Mouse (Mus musculus) adrenal gland (tissue): Measurements from ENCODE around the gene Bbs9.

Source experiments
- intact Hi-C: fragments of 180-260 bp; cut with DNase I; formaldehyde crosslinking; loops from one replicate; pipeline ENCODE4 v1.15.1; 2025

Gene Bbs9

DNA sequence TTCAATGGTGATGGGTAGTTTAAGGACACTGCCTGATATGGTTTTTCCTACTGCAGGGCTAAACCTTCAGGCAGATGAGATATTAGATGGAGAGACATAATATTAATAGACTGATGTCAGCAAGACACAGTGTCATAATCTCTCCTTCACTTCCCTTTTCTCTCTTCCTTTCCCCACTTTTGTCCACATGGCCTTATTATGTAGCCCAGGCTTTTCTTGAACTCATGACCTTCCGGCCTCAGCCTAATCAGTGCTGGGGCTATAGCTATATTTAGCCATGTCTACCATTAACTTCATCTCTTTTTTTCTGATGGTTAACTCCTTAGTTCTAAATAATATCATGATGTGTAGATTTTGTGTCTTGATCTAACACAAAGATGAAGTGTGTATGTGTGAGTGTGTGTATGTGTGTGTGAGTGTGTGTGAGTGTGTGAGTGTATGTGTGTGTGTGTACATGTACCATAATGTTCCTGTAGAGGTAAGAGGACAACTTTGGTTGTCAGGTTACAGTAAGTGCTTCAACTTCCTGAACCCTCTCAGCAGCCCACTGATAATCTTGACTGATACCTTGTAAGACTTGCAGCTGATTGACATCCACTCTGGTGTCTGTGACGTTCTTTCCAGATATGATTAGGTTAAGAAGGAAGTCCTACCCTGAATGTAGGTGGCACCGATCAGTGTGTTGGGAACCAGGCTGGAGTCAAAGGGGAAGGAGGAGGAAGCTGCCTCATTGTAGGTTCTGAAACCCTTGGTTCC is 55.4 kb downstream of the Bbs9 start:
- intact Hi-C loops = no loop called here

DNA sequence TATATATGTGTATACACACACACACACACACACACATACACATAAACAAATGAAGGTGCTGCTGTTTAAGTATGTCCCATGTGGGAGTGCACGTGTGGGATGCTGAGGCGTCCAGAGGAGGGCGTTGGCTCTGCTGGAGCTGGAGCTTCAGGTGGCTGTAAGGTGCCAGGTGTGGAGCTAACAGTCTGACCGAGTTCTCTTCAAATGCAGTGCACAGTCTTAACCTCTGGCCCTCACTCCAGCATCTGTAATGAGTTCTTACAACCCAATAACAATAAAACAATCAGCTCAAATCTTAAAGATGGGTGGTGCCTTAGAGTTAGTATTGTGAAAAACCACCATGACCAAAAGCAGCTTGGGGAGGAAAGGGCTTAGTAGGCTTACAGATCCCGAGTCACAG is 56.6 kb downstream of the Bbs9 start:
- intact Hi-C loops = loop anchor here (2.0 kb wide), 1 partner anchor 67 kb away; no protein-coding TSS in a partner anchor

DNA sequence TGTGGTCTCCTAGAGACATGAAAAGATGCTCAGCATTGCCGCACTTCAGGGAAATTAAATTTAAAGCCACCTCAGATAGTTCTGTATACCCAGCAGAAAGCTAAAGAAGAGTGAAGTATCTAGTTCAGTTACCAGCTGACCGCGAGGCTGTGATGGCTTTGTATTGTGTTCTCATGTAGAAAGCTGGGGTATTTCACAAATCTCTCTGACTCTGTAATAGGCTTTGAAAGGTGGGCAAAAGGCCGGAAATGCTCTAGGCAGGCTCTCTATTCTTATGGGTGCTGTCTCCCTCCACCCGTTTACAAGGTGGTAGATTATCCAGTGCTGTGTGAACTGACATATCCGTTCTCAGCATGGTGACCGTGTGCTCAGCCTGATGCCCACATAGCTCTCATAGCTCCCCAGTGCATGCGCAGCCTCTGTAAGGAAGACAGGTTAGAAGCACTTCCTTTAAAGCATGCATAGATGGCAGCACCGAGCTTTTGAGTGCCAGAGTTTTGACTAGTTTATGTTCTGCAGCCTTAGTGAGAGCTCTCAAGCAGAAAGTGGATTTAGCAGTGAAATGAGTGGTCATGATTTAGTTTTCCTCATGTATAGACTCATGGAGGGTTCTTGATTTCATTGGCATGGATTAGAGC is 57.4 kb downstream of the Bbs9 start:
- intact Hi-C loops = loop anchor here (2.0 kb wide), 1 partner anchor 66 kb away; no protein-coding TSS in a partner anchor

DNA sequence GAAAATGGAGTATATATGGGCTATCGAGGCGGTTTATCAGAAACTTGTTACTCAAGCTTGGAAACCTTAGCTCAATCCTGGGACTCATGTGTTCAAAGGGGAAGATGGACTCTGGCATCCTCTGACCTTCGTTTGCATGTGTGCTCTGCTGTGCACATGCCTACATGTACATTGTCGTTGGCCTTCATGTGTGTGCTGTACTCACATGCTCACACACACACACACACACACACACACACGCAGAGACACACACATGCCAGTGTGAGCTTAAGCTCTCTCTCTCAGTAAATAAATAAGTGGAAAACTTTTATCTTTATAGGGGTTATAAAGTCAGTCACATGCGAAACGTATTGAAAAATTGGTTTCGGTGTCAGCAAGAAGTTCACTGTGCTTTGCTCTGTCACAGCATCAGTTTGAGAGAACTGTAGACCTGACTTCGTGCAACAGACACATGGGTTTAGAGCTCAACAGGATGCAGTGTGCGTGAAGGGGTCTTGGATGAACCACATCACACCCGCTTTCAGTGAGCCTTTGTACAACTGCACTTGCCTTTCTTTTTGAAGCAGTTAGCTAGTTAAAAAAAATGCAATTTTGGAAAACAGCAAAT is 62.4 kb downstream of the Bbs9 start:
- intact Hi-C loops = no loop called here

DNA sequence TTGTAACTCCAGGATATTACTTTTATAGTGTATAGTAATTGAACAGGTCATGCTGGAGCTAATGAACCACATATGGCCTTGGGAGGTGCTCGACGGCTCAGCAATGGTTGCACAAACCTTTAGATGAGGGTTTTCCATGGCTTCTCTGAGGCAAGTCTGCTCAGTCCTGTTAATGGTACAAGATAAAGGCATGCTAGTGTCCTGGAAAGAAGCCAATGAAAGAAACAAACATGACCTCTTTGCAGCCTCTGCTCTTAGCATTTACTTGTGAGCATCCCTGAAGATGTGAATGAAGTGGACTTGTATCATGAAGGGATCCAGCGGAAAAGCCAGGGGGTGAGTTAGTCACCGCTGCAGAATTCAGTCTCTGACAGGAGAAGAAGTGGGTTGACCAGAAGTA is 64.0 kb downstream of the Bbs9 start:
- intact Hi-C loops = no loop called here

DNA sequence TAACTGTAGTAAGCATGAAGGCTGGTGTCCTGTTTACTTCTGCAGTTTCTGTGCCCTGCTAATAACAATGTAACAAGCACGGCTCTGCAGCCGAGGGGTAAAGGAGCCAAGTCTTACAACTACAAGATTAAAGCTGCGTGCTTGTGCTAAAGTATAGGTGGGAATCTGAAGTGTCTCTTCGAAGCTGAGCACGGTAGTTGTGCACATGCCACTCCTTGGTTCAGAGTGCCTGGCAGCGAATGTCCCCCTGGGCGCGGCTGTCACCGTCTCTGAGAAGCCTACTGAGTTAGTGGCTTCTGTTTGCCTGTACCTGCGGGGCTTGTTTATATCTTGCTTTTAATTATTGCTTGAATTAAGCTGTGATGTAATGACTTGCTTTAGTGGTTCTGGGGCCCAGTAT is 65.6 kb downstream of the Bbs9 start:
- intact Hi-C loops = no loop called here

DNA sequence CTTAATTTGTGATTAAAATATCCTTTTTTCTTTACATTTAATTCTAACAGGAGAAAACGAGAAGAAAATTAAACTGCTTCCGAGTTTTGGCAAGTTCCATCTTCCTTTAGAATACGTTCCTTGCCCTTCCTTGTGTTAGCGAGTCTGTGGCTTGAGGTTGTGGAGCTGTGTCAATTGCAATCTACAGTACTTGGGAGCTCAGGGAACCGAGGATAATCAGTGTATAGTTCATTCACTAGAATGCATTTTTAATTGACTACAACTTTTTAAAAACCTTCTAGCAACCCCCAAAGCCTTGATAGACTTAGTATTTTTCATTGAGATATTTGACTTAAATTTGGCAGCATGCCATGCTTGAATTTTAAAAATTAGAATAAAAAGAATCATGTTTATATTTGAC is 68.0 kb downstream of the Bbs9 start:
- intact Hi-C loops = no loop called here

DNA sequence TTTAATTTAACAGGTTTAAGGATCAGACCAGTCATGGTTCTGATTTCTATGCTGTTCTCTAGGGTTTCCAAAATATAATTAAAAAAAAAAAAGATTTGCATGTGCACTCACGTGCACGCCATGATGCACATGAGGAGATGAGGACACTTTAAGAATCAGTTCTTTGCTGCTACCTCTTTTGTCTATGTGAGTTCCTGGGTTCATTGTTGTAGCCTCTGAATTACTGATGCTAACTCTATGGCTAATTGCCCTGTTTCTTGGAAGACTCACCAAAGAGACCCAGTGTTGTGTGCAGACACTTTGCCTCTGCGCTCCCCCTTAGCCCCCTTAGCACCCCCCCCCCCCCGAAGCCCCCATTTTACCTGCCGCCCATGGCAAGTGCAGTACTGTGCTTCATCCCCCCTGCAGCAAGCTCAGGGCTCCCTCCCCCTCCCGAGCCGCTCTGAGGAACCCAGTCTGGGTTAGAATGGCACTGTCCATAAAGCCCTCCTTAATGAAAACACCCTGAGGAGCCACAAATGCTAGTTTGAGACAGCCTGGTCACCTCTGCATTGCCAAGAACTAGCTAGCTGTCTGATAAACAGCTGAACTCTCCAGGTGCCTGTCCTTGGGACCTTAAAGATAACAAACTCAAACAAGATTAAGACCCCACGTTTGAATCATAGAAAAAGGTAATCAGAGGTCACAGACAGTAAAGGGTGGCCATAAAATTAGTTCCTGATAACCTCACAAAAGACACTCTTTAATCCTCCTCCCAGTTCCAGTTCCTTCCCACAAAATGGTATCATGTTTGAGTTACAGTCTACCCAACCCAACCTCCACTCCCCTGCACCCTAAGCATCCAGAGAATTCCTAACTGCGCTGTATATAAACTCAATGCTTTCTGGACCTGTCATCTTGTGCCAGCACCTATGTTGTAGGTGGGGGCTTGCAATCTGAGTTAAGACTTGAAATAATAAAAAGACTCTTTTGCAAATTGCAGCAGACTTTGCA is 69.1 kb downstream of the Bbs9 start:
- intact Hi-C loops = no loop called here

DNA sequence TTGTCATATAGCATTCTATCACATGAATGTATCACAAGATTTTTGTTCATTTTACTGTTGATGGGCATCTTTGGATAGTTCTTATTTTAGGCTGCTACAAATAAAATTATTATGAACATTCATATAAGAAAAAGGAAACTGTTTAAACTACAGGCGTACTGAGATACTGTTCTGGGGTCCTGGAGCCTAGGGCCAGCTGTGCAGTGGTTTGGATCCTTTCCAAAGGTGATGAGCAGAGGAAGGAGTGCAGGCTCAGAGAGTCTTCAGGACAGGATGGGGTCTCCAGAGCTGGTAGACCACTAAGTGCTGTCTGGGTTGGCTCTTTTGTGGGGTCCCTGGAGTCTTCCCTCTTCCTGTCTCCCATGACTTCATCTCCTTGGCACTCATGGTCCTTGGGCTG is 75.8 kb downstream of the Bbs9 start:
- intact Hi-C loops = loop anchor here (10.0 kb wide), 2 partner anchors 154 to 474 kb away; no protein-coding TSS in a partner anchor

DNA sequence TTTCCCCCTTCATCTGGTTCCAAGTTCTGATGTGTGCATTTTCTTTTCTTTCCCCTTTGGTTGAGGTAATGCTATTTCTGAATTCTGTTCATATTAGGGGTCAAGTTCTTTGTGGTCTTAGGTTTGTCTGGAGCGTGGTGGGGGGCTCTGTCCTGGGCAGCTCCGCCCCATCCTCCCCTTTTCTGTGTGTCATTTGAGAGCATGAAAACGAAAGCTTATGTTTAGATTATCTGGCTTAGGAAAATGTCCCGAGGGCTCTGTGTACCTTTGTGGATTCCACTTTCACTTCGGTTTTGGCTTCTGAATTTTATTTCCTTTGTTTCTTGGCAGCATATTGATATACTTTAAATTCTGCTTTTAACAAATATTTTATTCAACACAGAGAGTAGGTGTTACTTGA is 80.6 kb downstream of the Bbs9 start:
- intact Hi-C loops = loop anchor here (10.0 kb wide), 2 partner anchors 149 to 469 kb away; no protein-coding TSS in a partner anchor

DNA sequence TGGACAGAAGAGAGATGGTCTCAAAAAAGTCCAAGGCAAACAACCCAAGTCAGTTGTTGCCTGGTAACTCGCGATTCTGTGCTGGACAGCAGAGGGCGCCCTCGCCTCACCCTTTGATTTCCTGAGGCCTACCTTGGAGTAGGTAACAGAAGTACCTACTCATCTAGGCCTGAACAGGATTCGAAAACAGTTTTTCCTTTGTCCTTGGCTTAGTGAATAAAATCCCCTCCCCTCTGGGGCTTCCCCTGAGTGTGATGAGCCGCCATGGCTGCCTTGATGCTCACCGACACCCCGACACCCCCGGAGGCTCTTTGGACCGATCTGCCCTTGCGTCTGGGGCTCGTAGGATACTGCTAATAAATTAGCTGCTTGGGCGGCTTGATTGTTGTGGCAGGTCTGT is 82.0 kb downstream of the Bbs9 start:
- intact Hi-C loops = loop anchor here (10.0 kb wide), 2 partner anchors 147 to 467 kb away; no protein-coding TSS in a partner anchor

DNA sequence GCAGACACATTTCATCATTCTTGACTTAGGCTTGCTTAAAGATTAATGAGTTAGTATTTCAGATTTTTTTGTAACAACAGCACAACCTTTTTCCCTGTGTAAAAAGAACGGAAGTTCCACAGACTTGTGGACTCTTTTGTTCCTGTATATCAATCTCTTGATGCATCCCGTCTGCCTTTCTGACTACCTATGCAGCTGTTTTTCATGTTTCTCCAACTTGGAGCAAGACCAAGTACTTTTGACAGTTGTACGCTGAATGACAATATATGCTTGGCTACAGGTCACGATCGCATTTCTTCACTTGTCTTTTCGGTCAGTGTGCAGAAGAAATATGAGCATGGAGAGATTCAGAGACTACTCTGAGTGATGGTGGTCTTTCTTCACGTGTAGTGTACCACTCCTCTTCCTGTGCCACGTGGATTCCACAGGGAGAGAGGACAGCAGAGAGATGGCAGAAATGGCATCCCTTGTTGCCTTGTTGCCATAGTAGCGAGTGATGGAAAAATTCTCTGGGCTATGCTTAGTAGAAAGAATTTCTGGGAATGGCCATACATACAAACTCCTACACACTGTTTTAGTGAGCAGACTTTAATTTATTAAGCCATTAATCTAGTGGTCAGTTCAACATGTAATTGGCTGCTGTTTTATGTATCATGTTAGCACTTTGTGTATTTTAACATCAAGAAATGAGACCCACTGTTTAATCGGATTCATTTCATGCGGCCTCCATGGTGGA is 88.3 kb downstream of the Bbs9 start:
- intact Hi-C loops = no loop called here

DNA sequence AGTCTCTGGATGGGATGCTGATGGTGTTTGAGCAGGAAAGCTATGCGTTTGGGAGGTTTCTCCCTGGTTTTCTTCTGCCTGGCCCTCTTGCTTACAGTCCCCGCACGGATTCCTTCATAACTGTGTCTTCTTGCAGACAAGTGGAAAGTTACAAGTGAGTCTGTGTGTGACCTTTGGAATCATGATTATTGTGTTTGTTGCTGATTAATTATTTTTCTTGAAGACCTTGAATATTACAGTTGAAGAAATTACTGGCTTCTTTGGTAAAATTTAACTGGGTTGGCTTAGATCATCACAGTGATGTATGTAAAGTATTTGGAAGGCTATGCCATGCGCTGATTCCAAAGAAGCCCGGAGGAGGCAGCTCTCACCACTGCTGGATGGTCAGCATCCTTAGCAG is 92.2 kb downstream of the Bbs9 start:
- intact Hi-C loops = no loop called here

DNA sequence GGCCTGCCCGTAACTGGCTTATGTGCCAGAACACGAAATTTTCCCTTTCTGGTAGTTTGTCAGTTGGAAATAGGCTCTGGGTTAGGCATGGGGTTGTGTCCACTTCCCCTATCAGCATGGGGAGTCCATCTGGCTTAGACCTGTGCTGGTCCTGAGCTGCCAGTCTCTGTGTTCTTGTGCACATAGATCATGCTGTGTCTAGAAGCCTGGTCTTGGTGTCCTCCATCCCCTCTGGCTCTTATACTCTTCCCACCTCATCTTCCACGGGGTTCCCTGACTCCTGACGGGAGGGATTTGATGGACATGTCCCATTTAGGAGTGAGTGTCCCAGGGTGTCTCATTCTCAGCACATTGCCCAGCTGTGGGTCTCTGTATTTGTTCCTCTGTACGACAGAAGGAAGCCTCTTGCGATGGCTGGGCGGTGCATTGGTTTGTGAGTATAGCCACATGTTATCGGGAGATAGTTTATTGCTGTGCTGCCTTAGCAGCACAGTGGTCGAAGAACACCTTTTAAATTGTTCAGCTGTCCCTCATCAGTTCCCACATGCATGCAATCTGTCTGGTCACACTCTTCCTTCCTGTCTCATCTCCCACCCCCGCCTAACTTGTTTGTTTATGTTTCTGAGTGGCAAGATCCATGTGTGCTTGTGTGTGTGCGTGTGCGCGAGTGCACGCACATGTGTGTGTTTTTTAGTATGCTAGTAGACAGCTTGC is 101.1 kb downstream of the Bbs9 start:
- intact Hi-C loops = no loop called here

DNA sequence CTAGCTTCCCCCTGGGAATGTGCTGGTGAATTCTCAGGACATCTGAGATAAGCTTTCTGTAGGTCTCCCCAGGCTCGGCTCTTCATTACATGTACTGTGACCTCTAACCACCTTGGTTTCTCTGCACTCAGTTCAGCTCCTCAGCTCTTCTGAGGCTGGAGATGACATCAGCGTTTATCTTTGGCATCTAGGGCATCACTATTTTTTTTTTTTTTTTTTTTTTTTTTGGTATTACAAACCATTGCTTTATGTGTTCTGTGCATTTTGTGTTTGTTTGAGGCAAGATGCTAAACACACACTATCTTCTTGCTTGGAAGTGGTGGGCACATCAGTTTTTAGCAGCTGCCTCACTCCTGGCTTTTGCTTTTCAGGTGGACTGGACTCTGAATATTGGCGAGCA is 102.8 kb downstream of the Bbs9 start:
- intact Hi-C loops = no loop called here

DNA sequence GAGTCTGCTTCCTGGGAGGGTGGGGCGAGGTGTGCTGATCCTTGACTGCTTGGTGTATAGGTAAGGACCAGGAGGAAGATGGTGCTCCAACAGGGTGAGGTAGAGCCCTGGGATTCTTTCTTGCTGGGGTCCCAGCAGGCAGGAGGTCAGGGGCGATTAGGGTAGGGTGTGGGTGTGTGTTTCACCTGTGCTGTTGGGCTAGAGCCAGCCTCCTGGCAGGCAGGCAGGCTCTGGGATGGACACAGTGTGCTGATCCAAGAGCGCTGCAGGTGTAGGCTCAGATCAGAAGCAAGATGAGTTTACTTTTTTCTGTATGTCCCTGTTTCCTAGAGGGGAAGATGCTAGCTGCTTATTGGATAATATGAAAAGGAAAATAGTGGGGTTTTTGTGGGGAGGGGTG is 108.7 kb downstream of the Bbs9 start:
- intact Hi-C loops = no loop called here

DNA sequence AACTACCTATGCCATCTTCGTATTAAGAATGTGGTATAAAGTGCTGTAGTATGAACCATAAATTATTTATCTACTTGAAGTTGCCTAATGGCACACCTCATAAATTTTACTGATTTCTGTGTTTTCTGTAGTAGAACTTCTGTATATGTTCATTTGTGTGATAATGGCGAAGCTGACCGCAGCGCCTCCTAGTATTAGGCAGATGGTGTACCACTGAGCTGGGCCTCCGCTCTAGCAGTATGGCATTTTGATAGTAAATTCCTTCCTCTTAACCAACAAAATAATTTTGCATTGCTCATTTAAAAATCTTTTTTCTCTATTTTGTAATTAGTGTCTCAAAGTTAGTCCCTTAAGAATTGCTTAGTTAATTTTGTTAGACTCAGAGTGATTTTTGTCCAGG is 117.5 kb downstream of the Bbs9 start:
- intact Hi-C loops = no loop called here

DNA sequence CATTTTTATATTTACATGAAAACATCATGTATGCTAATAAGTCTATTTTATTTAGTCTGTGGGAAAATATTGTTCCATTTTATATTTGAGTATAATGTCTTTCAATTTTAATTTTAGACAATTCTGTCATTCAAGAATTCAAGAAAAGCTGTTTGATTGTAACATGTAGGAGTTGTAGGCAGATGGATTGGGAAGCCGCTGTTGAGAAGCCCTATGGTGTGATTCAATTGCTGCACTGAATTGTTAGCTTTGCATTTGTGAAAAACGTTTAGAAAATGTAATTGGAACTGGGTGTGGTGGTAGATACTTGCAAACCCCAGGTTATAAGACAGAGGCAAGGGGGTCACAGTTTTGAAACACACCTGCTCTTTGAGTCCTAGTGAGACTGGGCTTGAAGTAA is 121.1 kb downstream of the Bbs9 start:
- intact Hi-C loops = no loop called here

DNA sequence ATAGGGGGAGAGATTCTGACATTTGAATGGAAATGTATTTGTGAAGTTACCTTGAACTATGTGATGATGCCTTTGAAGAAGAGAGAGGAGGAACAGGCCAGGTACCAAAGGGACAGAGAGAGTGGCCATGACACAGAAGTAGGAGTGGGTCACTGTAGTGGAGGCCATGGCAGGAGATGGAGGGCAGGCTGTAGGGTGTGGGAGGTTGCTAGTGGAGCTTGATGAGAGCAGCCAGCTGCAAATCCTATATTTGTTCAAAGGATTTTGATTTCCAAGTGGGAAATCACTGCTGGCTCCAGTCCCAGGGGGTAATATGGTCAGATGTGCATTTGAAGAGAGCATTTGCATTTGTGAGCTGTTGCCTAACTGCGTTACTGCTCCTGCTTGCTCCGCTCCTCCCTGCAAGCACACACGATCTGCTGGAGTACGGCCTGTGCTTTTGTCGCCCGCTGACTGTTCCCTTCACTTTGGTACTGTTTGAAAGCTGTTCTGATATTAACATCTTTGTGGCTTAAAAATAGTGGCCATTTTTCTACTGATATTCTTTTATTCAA is 137.8 kb downstream of the Bbs9 start:
- intact Hi-C loops = no loop called here

DNA sequence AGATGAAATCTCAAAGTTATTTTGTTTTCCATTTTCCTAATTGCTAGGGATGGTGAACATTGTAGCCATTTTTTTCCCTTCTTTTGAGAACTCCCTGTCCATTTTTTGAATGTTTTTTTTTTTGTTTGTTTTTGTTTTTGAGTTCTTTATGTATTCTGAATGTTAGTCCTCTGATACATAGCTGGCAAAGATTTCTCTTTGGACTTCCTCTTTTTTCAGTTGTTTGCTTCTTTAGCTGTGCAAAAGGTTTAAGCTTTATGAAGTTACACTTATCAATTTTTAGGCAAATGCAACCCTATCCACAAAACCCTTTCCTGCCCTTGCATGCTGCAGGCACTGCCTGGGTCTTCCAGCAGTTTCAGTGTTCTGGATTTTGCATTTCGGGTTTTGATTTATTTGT is 143.7 kb downstream of the Bbs9 start:
- intact Hi-C loops = no loop called here
